Mouse (Mus musculus) G1E (cell line): ENCODE data around the gene Wnt10a.

Source experiments
- CTCF ChIP-seq: IDR thresholded peaks from 2 replicates; pipeline ENCODE4 v1.5.1; 2012; ENCODE audit warnings: low read depth, low read length, inconsistent platforms, mixed read lengths
- GATA1 ChIP-seq: IDR thresholded peaks from 2 replicates; pipeline ENCODE4 v1.6.1; 2012; ENCODE audit warnings: borderline replicate concordance, low read length, inconsistent platforms, mixed read lengths

DNA sequence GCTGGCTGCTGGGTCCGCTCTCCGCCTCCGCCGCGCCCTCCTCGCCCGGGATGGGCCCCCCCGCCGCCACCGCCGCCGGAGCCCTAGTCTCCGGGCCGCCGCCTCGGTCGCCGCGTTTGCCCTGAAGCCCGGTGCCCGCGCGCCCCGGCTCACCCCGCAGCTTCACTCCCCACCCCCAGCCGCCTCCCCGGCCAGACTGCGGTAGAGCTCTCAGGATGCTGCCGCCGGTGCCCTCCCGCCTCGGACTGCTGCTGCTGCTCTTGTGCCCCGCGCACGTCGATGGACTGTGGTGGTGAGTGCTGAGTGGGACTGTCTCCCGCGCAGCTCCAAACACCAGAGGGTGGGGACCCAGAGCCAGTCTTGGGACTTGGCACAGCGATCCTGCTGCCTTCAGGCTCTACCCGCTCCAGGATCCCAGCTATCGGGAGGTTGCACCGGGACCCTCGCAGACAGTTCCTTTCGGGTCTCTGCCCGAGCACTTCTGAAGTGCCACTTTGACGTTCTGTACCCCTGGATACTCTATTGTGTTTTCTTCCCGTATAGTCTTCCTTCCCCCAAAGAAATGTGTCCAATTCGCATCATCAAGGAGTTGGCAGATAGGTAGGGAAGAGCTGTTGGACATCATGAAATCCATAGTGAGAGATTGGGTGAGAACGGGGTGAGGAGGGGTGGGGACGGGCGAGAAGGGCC, 19.2 kb upstream of the Wnt10a start:
- TF ChIP-seq CTCF, result no peak
- TF ChIP-seq GATA1, result no peak
